Mouse (Mus musculus) embryonic fibroblast, embryonic 13.5 days (primary cell): Measurements from ENCODE around the gene Me3. TPM values are rescaled to one million over a fixed set of nuclear protein-coding genes. Genes with fewer than 3 reads are reported as not detected.

Source experiments
- H3K27ac ChIP-seq: 2 replicates; pipeline ENCODE4 v1.5.1; 2012; ENCODE audit warnings: low read length, control low read depth, inconsistent platforms; ENCODE audit not compliant: insufficient read depth
- H3K4me1 ChIP-seq: 2 replicates; pipeline ENCODE4 v1.6.1; 2011; ENCODE audit warnings: low read length; ENCODE audit not compliant: control insufficient read depth, insufficient read depth
- H3K4me3 ChIP-seq: 2 replicates; pipeline ENCODE4 v1.5.1; 2011; ENCODE audit warnings: mild to moderate bottlenecking, control low read depth, low read length; ENCODE audit not compliant: insufficient read depth
- CTCF ChIP-seq: IDR thresholded peaks from 2 replicates; pipeline ENCODE4 v1.5.1; 2011; ENCODE audit warnings: mild to moderate bottlenecking, control low read depth, low read length, moderate library complexity, borderline replicate concordance; ENCODE audit not compliant: insufficient read depth
- POLR2A ChIP-seq: IDR thresholded peaks from 2 replicates; pipeline ENCODE4 v1.6.1; 2011; ENCODE audit warnings: low read depth, mild to moderate bottlenecking, control low read depth, low read length, moderate library complexity
- polyA plus RNA-seq: library from polyadenylated mRNA; stranded (reverse); fragments of >200 nt; gene quantifications from 2 replicates; pipeline ENCODE4 v1.2.4, GENCODE M21; 2011; ENCODE audit warnings: low read depth; ENCODE audit not compliant: missing spikeins, insufficient read length

The Me3 gene
- polyA plus RNA-seq, 1 experiment: 4.7 TPM

- peak overlapping the region; percentile 68 for H3K27ac ChIP-seq
Observed at GRCm38 (mm10) chr7:89855196-89855595, 223.0 kb downstream of the Me3 start.

DNA sequence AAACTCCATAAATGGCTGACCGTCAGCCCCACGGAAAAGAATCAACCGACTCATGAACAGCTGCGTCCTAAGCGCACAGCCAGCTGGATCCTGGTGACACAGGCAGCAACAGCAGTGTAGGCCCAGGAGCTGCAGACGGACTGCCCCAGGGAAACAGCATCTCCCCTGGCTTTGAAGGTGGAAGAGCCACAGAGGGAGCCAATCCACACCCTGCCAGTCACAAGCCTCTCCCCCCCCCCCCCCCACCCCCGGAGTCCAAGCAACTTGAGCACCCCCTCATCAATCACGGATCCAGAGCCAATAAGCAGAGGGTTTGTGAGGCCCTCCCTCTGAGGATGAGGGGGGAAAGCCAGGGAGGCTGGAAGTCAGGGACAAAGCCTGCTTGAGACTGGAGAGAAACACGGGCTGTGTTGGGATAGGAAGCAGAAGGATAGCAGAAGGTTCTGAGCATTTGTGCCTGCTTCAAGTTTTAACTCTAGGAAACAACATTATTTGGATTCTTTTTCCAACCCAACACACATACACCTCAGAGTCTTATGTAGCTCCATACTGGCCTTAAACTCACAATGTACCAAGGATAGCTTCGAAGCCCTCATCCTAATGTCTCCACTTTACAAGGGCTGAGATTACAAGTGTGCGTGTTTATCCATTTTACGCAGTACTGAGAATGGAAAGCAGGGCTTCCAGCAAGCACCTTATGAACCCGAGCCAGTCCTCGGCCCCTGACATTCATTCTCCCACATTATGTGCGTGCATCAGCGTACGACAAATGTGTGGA lies 224.4 kb downstream of the Me3 start:
- no peak overlapping the region for H3K4me3 ChIP-seq
- no peak for TF ChIP-seq CTCF
- no peak for TF ChIP-seq POLR2A
- H3K27ac ChIP-seq: no peak overlapping the region
- H3K4me1 ChIP-seq: peaks cover 10% of the 10 kb centered on the region

More at GRCm38 (mm10) chr7:89855196-89855595, 223.0 kb downstream of the Me3 start:
- TF ChIP-seq CTCF (no peak), POLR2A (no peak)
- Histone ChIP-seq H3K4me1 (peaks cover 12% of the 10 kb centered on the region), H3K4me3 (no peak overlapping the region)

- TF ChIP-seq CTCF (no peak), POLR2A (no peak)
- H3K4me1 ChIP-seq: no peaks in the 10 kb centered on the region
- no peak overlapping the region for H3K4me3 ChIP-seq
- no peak overlapping the region for H3K27ac ChIP-seq
Observed at GRCm38 (mm10) chr7:89864769-89865168, 232.6 kb downstream of the Me3 start.

DNA sequence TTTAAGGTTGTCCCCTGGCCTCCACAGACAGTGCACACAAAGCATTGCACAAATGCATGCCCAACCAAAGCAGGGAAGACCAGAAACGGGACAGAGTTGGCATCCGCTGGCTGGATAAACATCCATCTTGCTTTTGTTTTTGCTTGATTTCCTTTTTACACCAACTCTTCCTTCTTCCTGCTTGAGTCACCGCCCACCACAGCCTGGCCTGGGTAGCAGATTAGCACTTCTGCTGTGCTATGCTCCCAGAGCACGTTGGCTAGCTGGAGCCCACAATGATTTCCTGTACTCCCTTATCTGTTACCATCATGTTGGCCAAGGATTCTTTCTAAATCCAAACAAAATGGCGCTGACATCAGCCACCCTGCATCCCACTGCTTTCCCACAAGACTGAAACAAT lies 235.0 kb downstream of the Me3 start:
- Histone ChIP-seq H3K4me3 (no peak overlapping the region), H3K27ac (no peak overlapping the region), H3K4me1 (no peaks in the 10 kb centered on the region)
- no peak for TF ChIP-seq CTCF
- TF ChIP-seq POLR2A: no peak

GRCm38 (mm10) chr7:89879686-89880085 lies 247.5 kb downstream of the Me3 start:
- TF ChIP-seq CTCF: no peak
- TF ChIP-seq POLR2A: no peak
- peaks cover 3% of the 10 kb centered on the region for H3K4me1 ChIP-seq
- H3K27ac ChIP-seq: no peak overlapping the region
- H3K4me3 ChIP-seq: no peak overlapping the region

DNA sequence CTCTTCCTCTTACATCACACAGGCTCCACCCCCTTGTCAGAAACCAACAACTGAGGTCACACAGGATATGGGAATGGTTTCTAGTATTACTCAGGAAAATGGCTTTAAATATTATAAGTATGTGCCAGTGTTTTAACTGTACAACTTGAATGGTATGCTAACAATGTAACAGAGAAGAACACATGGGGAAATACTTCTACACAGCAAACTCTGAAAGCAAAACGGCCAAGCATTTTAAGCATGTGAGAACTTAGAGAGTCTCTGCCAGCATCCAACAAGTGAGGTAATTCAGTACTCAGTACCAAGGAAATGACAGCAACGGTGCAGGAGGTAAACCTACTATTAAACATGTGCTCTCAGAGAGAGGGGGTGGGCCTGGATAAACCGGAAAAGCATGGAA lies 252.4 kb downstream of the Me3 start:
- Histone ChIP-seq H3K4me1 (peaks cover 3% of the 10 kb centered on the region), H3K4me3 (no peak overlapping the region), H3K27ac (peak overlapping the region; percentile 84)
- no peak for TF ChIP-seq POLR2A
- TF ChIP-seq CTCF: no peak

DNA sequence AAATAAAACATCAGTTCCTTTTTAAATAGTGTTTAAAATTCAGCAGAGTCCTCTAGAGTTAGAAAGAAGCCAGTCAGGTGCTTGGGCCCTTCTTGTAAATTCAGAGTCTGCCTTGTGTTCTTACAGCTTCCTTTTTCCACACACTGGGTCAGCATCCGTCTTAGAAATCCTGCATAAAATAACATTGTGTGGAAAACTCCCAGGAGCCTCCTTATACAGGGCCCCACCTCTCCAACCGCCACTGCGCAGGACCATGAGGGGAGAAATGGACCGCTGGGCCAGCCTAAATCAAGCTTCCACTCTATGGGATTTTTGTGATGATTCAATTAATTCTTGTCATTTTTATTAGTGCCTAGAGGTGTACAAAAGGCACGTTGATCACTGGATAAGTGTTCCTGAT lies 259.2 kb downstream of the Me3 start:
- H3K4me3 ChIP-seq: no peak overlapping the region
- TF ChIP-seq CTCF (no peak), POLR2A (no peak)
- no peaks in the 10 kb centered on the region for H3K4me1 ChIP-seq
- no peak overlapping the region for H3K27ac ChIP-seq

GRCm38 (mm10) chr7:89891856-89892255 lies 259.7 kb downstream of the Me3 start:
- TF ChIP-seq POLR2A (no peak), CTCF (no peak)
- no peak overlapping the region for H3K4me3 ChIP-seq
- no peaks in the 10 kb centered on the region for H3K4me1 ChIP-seq
- H3K27ac ChIP-seq: no peak overlapping the region

DNA sequence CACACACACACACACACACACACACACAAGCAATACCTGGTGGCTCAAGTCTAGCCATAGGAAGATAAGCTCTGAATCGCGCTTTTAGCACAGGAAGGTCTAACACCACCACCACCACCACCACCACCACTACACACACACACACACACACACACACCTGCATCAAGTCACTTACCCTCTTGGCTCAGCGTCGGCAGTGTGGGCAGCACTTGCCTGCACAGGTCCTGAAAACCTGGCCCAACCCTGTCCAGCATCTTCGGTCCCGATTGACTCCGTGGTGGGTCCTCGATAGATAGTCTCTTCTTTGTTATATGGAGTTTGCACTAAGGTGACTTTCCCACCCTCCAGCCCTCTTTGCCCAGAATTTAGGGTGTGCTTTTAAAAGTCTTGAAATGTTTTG lies 270.8 kb downstream of the Me3 start:
- H3K4me3 ChIP-seq: no peak overlapping the region
- TF ChIP-seq POLR2A (no peak), CTCF (no peak)
- H3K4me1 ChIP-seq: peaks cover 5% of the 10 kb centered on the region; the same call in 1 of the 2 replicates
- H3K27ac ChIP-seq: no peak overlapping the region

DNA sequence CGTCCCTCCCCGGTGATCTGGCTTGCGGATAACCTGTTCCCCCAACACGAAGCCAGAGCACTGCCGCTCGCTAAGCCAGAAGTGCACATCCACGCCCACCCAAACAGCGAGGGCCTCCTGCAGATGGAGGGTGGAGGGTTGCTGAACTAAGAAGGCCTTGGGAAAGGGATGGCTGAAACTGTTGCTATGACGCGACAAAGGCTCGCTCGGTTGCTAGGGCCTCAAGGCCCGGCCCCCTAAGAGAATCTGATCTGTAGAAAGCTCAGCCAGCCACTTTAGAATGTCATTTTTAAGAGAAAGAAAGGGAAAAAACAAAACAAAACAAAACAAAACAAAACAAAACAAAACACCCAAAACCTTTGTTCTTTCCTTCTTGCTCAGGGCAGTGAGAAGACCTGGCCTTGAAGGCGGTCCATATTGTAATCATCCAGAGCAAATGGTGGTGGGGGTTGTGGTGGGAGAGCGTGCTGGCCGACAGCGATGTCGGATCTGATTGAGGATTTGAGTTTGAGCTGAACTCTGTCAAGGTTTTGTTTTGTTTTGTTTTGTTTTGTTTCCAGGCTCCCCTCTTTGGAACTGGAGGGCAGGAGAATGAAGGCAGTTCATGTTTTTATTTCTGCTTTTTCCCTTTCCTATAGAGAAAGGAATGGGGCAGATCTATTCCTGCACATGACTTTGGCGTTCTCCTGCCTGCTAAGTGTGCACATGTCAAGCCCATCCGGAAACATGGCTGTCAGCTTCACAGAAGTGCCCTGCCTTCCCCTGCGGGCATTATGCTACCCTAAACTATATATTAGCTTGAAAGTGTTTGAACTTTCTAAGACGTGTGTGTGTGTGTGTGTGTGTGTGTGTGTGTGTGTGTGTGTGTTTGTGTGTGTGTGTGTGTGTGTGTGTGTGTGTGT lies 271.5 kb downstream of the Me3 start, which contains the start of gene Ccdc81:
Gene Ccdc81 (minus strand): TSS at position 188 of the 902 bp plus-strand sequence.
- no peak within 1 kb of the TSS for H3K4me3 ChIP-seq
- no peak within 1 kb of the TSS for H3K27ac ChIP-seq
- peaks cover 5% of the 10 kb centered on the region; the same call in 1 of the 2 replicates for H3K4me1 ChIP-seq
- TF ChIP-seq POLR2A (no peak), CTCF (no peak)

Other genes with a start within 250 kb of the Me3 start
- gene Tmem135, start 228.2 kb upstream of the Me3 start, polyA plus RNA-seq: 22.5 and 22.6 TPM in 2 replicates
- 5.1 and 9.5 TPM in 2 replicates for gene Fzd4, start 228.0 kb upstream of the Me3 start, polyA plus RNA-seq
- gene Prss23, start 105.2 kb upstream of the Me3 start, polyA plus RNA-seq: 494 and 721 TPM in 2 replicates